Comparison of ENCODE assay signal across 31 mouse cellular contexts in genomic region chr2:166383356-166383755, GRCm38 (mm10).
DNase-seq lines count a peak whose midpoint lies in the region; ATAC-seq and TF ChIP-seq lines count a peak whose summit lies in the region.
"Had no signal": no experiment of that assay in that cellular context is flagged by ENCODE, and none has a peak within 500 bp of the region (broad histone marks: within the 10 kb centered on the region; RNA-seq: fewer than 3 reads in every experiment).

No protein-coding gene starts in this region.

- peak overlapping the region; percentile 73 for H3K27ac ChIP-seq in hindbrain, embryonic 10.5 days
- no peak overlapping the region for H3K27ac ChIP-seq in hindbrain, embryonic 11.5 days (ENCODE audit: low read depth, low read length)
- H3K27ac ChIP-seq in midbrain, embryonic 10.5 days (replicated peaks): peak overlapping the region; percentile 76
- no peak overlapping the region for H3K27ac ChIP-seq in midbrain, postnatal 0 days (ENCODE audit: low read depth, low read length)
- peak overlapping the region; percentile 75 for H3K27ac ChIP-seq in limb, embryonic 10.5 days
- peak overlapping the region; percentile 29; the same call in 1 of the 2 replicates for H3K27ac ChIP-seq in neural tube, embryonic 14.5 days (ENCODE audit: low read depth, low read length)
- H3K27ac ChIP-seq: embryonic facial prominence, embryonic 15.5 days; heart, embryonic 15.5 days; liver, embryonic 15.5 days; stomach, postnatal 0 days had no signal

- H3K9ac ChIP-seq in hindbrain, embryonic 11.5 days (ENCODE audit: low read depth, low read length): no peak overlapping the region
- no peak overlapping the region for H3K9ac ChIP-seq in midbrain, postnatal 0 days (replicated peaks; ENCODE audit: low read length, poor library complexity, severe bottlenecking)
- no peak overlapping the region for H3K9ac ChIP-seq in neural tube, embryonic 14.5 days (replicated peaks; ENCODE audit: low read depth, low read length)
- H3K9ac ChIP-seq: embryonic facial prominence, embryonic 15.5 days; forebrain, embryonic 13.5 days; heart, embryonic 15.5 days; limb, embryonic 12.5 days; liver, embryonic 15.5 days; lung, embryonic 14.5 days; midbrain, embryonic 12.5 days had no signal

- no peak for TF ChIP-seq CTCF in midbrain, postnatal 0 days (IDR thresholded peaks at IDR 0.05)

- H3K4me2 ChIP-seq in hindbrain, embryonic 11.5 days (replicated peaks; ENCODE audit: low read depth, low read length): no peak overlapping the region
- no peak overlapping the region for H3K4me2 ChIP-seq in midbrain, postnatal 0 days (ENCODE audit: low read depth, low read length, poor library complexity, severe bottlenecking)
- no peak overlapping the region for H3K4me2 ChIP-seq in neural tube, embryonic 14.5 days (ENCODE audit: low read depth, low read length)
- H3K4me2 ChIP-seq: embryonic facial prominence, embryonic 15.5 days; forebrain, embryonic 13.5 days; heart, embryonic 15.5 days; limb, embryonic 12.5 days; liver, embryonic 15.5 days; lung, embryonic 14.5 days; midbrain, embryonic 12.5 days had no signal

- H3K36me3 ChIP-seq in hindbrain, embryonic 10.5 days: no peaks in the 10 kb centered on the region
- no peaks in the 10 kb centered on the region for H3K36me3 ChIP-seq in hindbrain, embryonic 11.5 days (ENCODE audit: control insufficient read depth, insufficient read depth, low read length)
- H3K36me3 ChIP-seq in midbrain, embryonic 10.5 days: no peaks in the 10 kb centered on the region
- no peaks in the 10 kb centered on the region for H3K36me3 ChIP-seq in midbrain, postnatal 0 days (ENCODE audit: insufficient read depth, low read length)
- no peaks in the 10 kb centered on the region for H3K36me3 ChIP-seq in limb, embryonic 10.5 days
- no peaks in the 10 kb centered on the region for H3K36me3 ChIP-seq in neural tube, embryonic 14.5 days (ENCODE audit: control insufficient read depth, insufficient read depth, low read length)
- H3K36me3 ChIP-seq: embryonic facial prominence, embryonic 15.5 days; G1E; heart, embryonic 10.5 days; heart, embryonic 15.5 days; limb, embryonic 12.5 days; liver, embryonic 15.5 days; midbrain, embryonic 12.5 days had no signal

- ATAC-seq in hindbrain, embryonic 11.5 days (ENCODE audit: low FRiP score): no peak
- no peak for ATAC-seq in midbrain, postnatal 0 days (ENCODE audit: low FRiP score)
- ATAC-seq in neural tube, embryonic 14.5 days (ENCODE audit: low read depth): no peak
- ATAC-seq: forebrain, embryonic 13.5 days had no signal

- peaks cover 78% of the 10 kb centered on the region for H3K4me1 ChIP-seq in hindbrain, embryonic 10.5 days (replicated peaks)
- H3K4me1 ChIP-seq in hindbrain, embryonic 11.5 days (replicated peaks; ENCODE audit: control insufficient read depth, insufficient read depth, low read length): peaks cover 19% of the 10 kb centered on the region
- peaks cover 63% of the 10 kb centered on the region for H3K4me1 ChIP-seq in midbrain, embryonic 10.5 days
- H3K4me1 ChIP-seq in midbrain, postnatal 0 days (ENCODE audit: insufficient read depth, low read length): peaks cover 23% of the 10 kb centered on the region; the same call in 1 of the 2 replicates
- H3K4me1 ChIP-seq in limb, embryonic 10.5 days: peaks cover 81% of the 10 kb centered on the region
- peaks cover 27% of the 10 kb centered on the region for H3K4me1 ChIP-seq in neural tube, embryonic 14.5 days (ENCODE audit: control insufficient read depth, insufficient read depth, low read length)
- H3K4me1 ChIP-seq: heart, embryonic 15.5 days; liver, embryonic 15.5 days had no signal

- H3K27me3 ChIP-seq in hindbrain, embryonic 10.5 days (ENCODE audit: insufficient read depth, poor library complexity, severe bottlenecking): peaks cover 10% of the 10 kb centered on the region; the same call in 1 of the 2 replicates
- H3K27me3 ChIP-seq in hindbrain, embryonic 11.5 days (ENCODE audit: control insufficient read depth, insufficient read depth, low read length): no peaks in the 10 kb centered on the region
- peaks cover 19% of the 10 kb centered on the region for H3K27me3 ChIP-seq in midbrain, embryonic 10.5 days (ENCODE audit: low read depth, poor library complexity, severe bottlenecking)
- H3K27me3 ChIP-seq in midbrain, postnatal 0 days (ENCODE audit: insufficient read depth, low read length): no peaks in the 10 kb centered on the region; the same call in 1 of the 2 replicates
- no peaks in the 10 kb centered on the region for H3K27me3 ChIP-seq in limb, embryonic 10.5 days (ENCODE audit: low read depth, poor library complexity, severe bottlenecking)
- no peaks in the 10 kb centered on the region for H3K27me3 ChIP-seq in neural tube, embryonic 14.5 days (ENCODE audit: control insufficient read depth, insufficient read depth, low read length)
- H3K27me3 ChIP-seq: embryonic facial prominence, embryonic 15.5 days; heart, embryonic 15.5 days; limb, embryonic 12.5 days; liver, embryonic 15.5 days had no signal

- no peak overlapping the region for H3K4me3 ChIP-seq in hindbrain, embryonic 10.5 days
- H3K4me3 ChIP-seq in hindbrain, embryonic 11.5 days (ENCODE audit: low read depth, low read length): no peak overlapping the region
- no peak overlapping the region for H3K4me3 ChIP-seq in midbrain, embryonic 10.5 days
- no peak overlapping the region for H3K4me3 ChIP-seq in midbrain, postnatal 0 days (ENCODE audit: low read depth, low read length)
- no peak overlapping the region for H3K4me3 ChIP-seq in limb, embryonic 10.5 days
- H3K4me3 ChIP-seq in neural tube, embryonic 14.5 days (ENCODE audit: low read depth, low read length): no peak overlapping the region
- H3K4me3 ChIP-seq: embryonic facial prominence, embryonic 15.5 days; forebrain, embryonic 13.5 days; heart, embryonic 10.5 days; heart, embryonic 15.5 days; limb, embryonic 12.5 days; liver, embryonic 15.5 days; midbrain, embryonic 12.5 days; myocyte had no signal

- WGBS in hindbrain, embryonic 10.5 days: 84% methylated on average over 5 of the region's 5 CpGs
- WGBS in hindbrain, embryonic 11.5 days: 84% methylated on average over 5 of the region's 5 CpGs
- WGBS in midbrain, embryonic 10.5 days: 88% methylated on average over 5 of the region's 5 CpGs
- WGBS in midbrain, postnatal 0 days: 82% methylated on average over 5 of the region's 5 CpGs
- 86% methylated on average over 5 of the region's 5 CpGs for WGBS in limb, embryonic 10.5 days
- WGBS in neural tube, embryonic 14.5 days: 88% methylated on average over 5 of the region's 5 CpGs

- DNase-seq in hindbrain, embryonic 10.5 days (ENCODE audit: low spot score): no peak
- DNase-seq in hindbrain, embryonic 11.5 days (ENCODE audit: low spot score): no peak
- no peak for DNase-seq in midbrain, embryonic 10.5 days (ENCODE audit: low spot score)
- no peak for DNase-seq in midbrain, postnatal 0 days (ENCODE audit: low spot score)
- no peak for DNase-seq in limb, embryonic 10.5 days (ENCODE audit: low spot score)
- DNase-seq in heart, adult 11 months: no peak
- no peak for DNase-seq in cerebellum, adult 9-10 months
- DNase-seq: adrenal gland, postnatal 10 days; cerebellum, adult 11-12 months; cerebellum, postnatal 14 days; gastrocnemius, postnatal 10 days; kidney, adult 8-10 months; kidney, postnatal 10 days; layer of hippocampus, postnatal 36 days; lung, embryonic 14.5 days; lung, postnatal 14 days; right cerebral cortex, adult 18-20 months; spleen, adult 18-20 months; thymus, adult 18-20 months; thymus, postnatal 25 days had no signal

- H3K9me3 ChIP-seq in hindbrain, embryonic 10.5 days: no peaks in the 10 kb centered on the region
- no peaks in the 10 kb centered on the region for H3K9me3 ChIP-seq in hindbrain, embryonic 11.5 days (ENCODE audit: control insufficient read depth, low read length)
- H3K9me3 ChIP-seq in midbrain, embryonic 10.5 days (replicated peaks): no peaks in the 10 kb centered on the region
- H3K9me3 ChIP-seq in midbrain, postnatal 0 days (ENCODE audit: low read length): no peaks in the 10 kb centered on the region
- H3K9me3 ChIP-seq in limb, embryonic 10.5 days (replicated peaks): no peaks in the 10 kb centered on the region
- no peaks in the 10 kb centered on the region for H3K9me3 ChIP-seq in neural tube, embryonic 14.5 days (ENCODE audit: control insufficient read depth, low read length)
- H3K9me3 ChIP-seq: embryonic facial prominence, embryonic 15.5 days; forebrain, embryonic 13.5 days; heart, embryonic 10.5 days; heart, embryonic 15.5 days; limb, embryonic 12.5 days; liver, embryonic 15.5 days; midbrain, embryonic 12.5 days had no signal

Comparison
In these comparisons a context has a peak if more than half of its experiments do, and no peak if none do; other contexts are left out.
1. H3K27ac ChIP-seq: peak in hindbrain, embryonic 10.5 days (single experiment), midbrain, embryonic 10.5 days (single experiment), limb, embryonic 10.5 days (single experiment) and neural tube, embryonic 14.5 days (single experiment); none in hindbrain, embryonic 11.5 days (single experiment) and midbrain, postnatal 0 days (single experiment).